Mouse (Mus musculus): ENCODE measurements around the gene Fosb. TPM values are rescaled to one million over a fixed set of nuclear protein-coding genes. Genes with fewer than 3 reads are reported as not detected.

Gene Fosb
- total RNA-seq, 2 experiments from 2014 or later, result 0.22 to 0.59 TPM

GRCm38 (mm10) chr7:19301461-19302263 is 8.2 kb downstream of the Fosb start:
- H3K27ac ChIP-seq, result peak overlapping the region; percentile 95

GRCm38 (mm10) chr7:19300501-19301421 is 9.1 kb downstream of the Fosb start:
- Histone ChIP-seq H3K4me3 (peak overlapping the region; percentile 80), H3K27ac (peak overlapping the region; percentile 95)
- TF ChIP-seq CTCF (IDR thresholded peaks at IDR 0.05), result peak; percentile 98; the same call in 1 of the 2 replicates
- intact Hi-C loops (cut with DNase I), result loop anchor here (1.0 to 2.0 kb wide), 2 partner anchors 42 to 122 kb away; no protein-coding TSS in a partner anchor
- peak; percentile 83 for DNase-seq

More at GRCm38 (mm10) chr7:19301461-19302263, 8.2 kb downstream of the Fosb start:
- intact Hi-C loops (cut with DNase I), result loop anchor here (2.0 kb wide), 1 partner anchor 123 kb away; no protein-coding TSS in a partner anchor
- no peak for TF ChIP-seq CTCF (IDR thresholded peaks at IDR 0.05)
- DNase-seq, result no peak
- peak overlapping the region; percentile 80 for H3K4me3 ChIP-seq

DNA sequence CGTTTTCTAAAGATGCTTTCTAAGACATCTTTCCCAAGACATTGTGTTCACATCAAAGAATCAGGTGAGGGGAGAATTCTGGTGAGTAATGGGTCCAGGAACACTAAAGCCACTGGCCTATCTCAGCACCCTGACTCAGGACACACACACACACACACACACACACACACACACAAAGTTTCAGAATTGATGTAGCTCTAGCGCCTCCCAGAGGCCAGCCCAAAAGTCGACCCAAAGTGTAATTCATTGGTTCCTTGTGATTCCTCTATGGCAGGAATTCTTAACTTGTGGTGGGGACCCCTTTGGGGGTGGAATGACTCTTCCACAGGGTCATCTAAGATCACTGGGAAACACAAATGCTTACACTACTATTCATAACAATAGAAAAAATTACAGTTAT is 10.7 kb downstream of the Fosb start:
- TF ChIP-seq CTCF (IDR thresholded peaks at IDR 0.05), result peak; percentile 65
- intact Hi-C loops (cut with DNase I), result loop anchor here (1.0 to 5.0 kb wide), 2 partner anchors 15 to 63 kb away; no protein-coding TSS in a partner anchor
- Histone ChIP-seq H3K27ac (no peak overlapping the region), H3K4me3 (no peak overlapping the region)
- DNase-seq, result peak; percentile 70

DNA sequence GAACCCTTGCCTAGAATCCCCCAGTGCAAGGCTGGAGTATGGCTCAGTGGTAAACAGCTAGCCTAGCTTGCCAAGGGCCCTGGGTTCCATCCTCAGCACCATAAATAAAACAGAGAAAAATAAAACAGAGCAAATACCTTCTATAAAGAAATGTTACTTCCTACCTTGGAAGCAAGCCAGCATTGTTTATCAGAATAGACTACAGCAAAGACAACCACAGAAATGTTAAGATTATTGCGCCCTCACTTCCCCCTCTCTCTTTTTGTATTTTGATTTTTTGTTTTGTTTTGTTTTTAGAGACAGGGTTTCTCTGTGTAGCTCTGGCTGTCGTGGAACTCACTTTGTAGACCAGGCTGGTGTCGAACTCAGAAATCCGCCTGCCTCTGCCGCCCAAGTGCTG is 12.1 kb downstream of the Fosb start:
- DNase-seq, result no peak
- no peak overlapping the region for H3K4me3 ChIP-seq
- no peak for TF ChIP-seq CTCF (IDR thresholded peaks at IDR 0.05)
- intact Hi-C loops (cut with DNase I), result loop anchor here (5.0 kb wide), 1 partner anchor 65 kb away; no protein-coding TSS in a partner anchor
- no peak overlapping the region for H3K27ac ChIP-seq

DNA sequence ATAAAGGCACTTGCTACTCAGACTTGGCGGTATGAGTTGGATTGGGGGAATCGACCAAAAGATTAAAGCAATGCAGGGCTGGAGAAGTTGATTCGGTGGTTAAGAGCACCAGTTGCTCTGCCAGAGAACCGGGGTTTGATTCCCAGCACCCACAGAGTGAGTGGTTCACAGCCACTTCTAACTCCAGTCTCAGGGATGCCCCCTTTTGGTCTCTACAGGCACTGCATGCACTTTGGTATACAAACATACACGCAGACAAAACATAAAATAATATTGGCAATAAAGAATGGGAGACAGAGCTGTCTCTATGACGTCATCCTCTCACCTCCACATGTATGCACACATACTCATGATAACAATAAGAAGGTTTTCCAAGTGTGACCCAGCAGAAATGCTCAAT is 12.8 kb downstream of the Fosb start:
- TF ChIP-seq CTCF (IDR thresholded peaks at IDR 0.05), result peak; percentile 36; the same call in 1 of the 2 replicates
- intact Hi-C loops (cut with DNase I), result loop anchor here (5.0 kb wide), 1 partner anchor 65 kb away; no protein-coding TSS in a partner anchor
- DNase-seq, result no peak

DNA sequence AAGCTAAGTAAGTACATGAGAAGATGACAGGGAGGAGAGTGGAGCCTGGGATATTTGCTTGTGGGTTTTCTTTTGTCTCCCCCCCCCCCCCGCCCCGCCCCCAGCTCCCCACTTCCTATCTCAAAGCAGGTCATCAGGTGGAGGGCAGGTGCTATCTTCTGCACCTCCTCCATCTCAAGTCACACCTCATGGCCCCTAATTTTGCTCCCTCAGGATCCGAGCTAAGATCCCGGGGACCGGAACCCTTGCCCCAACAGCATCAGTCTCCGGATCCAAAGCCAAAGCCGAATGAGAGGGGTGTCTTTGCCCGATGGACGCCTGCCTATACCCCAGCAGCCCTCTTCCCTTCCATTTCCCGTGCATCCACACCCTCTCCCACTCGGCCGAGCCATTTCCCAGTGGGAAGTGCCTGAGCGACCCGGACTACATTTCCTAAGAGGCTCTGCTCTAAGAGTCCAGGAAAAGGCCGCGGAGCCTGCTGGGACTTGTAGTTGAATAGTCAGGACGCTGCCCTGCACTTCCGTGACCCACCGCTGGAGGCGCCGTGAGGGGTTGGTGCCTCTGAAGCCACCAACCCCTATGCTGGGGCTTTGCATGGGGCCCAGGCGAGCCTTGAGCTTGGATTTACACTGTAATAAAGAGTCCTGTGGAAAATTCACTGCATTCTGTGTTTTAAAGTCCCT is 14.2 kb downstream of the Fosb start:
- peak overlapping the region; percentile 75 for H3K27ac ChIP-seq
- intact Hi-C loops (cut with DNase I), result loop anchor here (5.0 kb wide), 1 partner anchor 67 kb away; no protein-coding TSS in a partner anchor
- DNase-seq, result peak; percentile 98

More for the DNA sequence above, 12.8 kb downstream of the Fosb start:
- Histone ChIP-seq H3K27ac (no peak overlapping the region), H3K4me3 (no peak overlapping the region)

GRCm38 (mm10) chr7:19290969-19291596 is 18.8 kb downstream of the Fosb start:
- Histone ChIP-seq H3K4me3 (peak overlapping the region; percentile 74), H3K27ac (peak overlapping the region; percentile 99)
- DNase-seq, result peak; percentile 93
- intact Hi-C loops (cut with DNase I), result no loop called here
- TF ChIP-seq CTCF (IDR thresholded peaks at IDR 0.05), result no peak

More for the DNA sequence above, 14.2 kb downstream of the Fosb start:
- TF ChIP-seq CTCF (IDR thresholded peaks at IDR 0.05), result peak; percentile 100
- H3K4me3 ChIP-seq, result peak overlapping the region; percentile 67

DNA sequence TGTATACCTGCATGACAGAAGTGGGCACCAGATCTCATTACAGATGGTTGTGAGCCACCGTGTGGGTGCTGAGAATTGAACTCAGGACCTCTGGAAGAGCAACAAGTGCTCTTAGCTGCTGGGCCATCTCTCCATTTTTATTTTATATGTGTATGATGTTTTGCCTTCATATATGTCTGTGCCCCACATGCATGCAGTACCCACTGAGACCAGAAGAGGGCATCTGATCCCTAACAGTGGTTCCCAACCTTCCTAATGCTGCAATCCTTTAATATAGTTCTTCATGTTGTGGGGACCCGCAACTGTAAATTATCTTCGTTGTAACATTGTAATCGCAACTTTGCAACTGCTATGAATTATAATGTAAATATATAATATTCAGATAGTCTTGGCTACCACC is 25.1 kb downstream of the Fosb start:
- peak; percentile 65 for DNase-seq
- intact Hi-C loops (cut with DNase I), result loop anchor here (1.0 to 5.0 kb wide), 2 partner anchors 15 to 107 kb away; partner anchors contain the start of gene Eml2
- H3K27ac ChIP-seq, result no peak overlapping the region
- TF ChIP-seq CTCF (IDR thresholded peaks at IDR 0.05), result peak; percentile 94
- no peak overlapping the region for H3K4me3 ChIP-seq

DNA sequence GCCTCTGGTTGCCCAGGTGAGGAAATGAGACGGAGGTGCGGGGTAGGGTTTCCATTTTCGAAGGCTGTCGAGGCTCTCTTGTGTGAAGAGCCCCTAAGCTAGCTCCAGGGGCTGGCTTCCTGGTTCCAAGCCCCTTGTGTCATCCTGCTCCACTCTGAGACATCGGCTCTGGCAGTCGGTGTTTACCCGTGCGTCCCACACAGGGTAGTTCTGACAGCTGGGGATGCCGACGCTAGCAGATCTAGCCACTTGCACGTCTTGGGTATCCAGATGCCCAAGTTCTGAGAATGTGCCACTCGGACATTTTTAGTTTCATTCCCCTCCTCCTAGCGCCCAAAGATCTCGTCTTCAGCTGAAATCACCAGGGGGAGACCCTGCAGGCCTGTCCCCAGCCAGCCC is 26.4 kb downstream of the Fosb start:
- DNase-seq, result no peak
- TF ChIP-seq CTCF (IDR thresholded peaks at IDR 0.05), result no peak
- Histone ChIP-seq H3K27ac (no peak overlapping the region), H3K4me3 (no peak overlapping the region; the same call in 1 of the 2 replicates)
- intact Hi-C loops (cut with DNase I), result loop anchor here (2.0 to 5.0 kb wide), 2 partner anchors 45 to 106 kb away; partner anchors contain the start of gene Eml2

DNA sequence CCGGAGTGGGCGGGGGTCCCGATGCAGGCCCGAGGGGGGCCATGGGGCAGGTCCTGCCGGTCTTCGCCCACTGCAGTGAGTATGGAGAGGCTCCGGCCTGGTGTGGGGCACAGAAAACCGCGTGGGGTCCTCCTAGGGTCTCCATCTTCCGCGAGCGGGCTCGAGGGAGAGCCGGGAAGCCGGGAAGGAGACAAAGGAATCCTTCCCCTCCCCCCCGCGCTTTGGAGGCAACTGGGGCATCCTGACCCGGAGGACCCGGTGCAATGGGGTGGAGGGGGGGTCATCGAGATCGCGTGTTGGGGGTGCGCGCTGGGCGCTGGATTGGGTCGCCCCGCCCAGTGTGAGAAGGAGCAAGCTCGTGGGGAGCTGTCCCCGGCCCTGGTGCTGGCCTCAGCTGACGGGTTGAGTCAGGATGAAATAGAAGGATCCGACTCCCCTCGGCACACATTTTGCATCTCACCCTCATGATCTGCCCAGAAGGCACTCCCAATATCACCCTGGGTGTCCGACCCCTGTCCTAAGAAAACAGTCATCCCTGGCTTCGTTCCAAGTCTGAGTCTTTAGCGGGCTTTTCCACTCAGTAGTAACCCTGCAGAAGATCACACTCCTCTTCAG is 27.0 kb downstream of the Fosb start:
- no peak for TF ChIP-seq CTCF (IDR thresholded peaks at IDR 0.05)
- intact Hi-C loops (cut with DNase I), result loop anchor here (2.0 to 5.0 kb wide), 2 partner anchors 44 to 106 kb away; partner anchors contain the start of gene Eml2
- DNase-seq, result peak; percentile 79
- H3K27ac ChIP-seq, result peak overlapping the region; percentile 63
- peak overlapping the region; percentile 74 for H3K4me3 ChIP-seq

GRCm38 (mm10) chr7:19282385-19282784 is 27.5 kb downstream of the Fosb start, which contains the start of gene Rtn2:
Gene Rtn2 (plus strand): TSS chr7:19282624.
- no peak for TF ChIP-seq CTCF (IDR thresholded peaks at IDR 0.05)
- intact Hi-C loops (cut with DNase I), result loop anchor here (2.0 to 5.0 kb wide), 2 partner anchors 44 to 105 kb away; partner anchors contain the start of gene Eml2
- Histone ChIP-seq H3K4me3 (peak within 1 kb of the TSS; percentile 74), H3K27ac (peak within 1 kb of the TSS; percentile 63)
- DNase-seq, result peak; percentile 90

Data from gastrocnemius, adult 2 months (tissue).